In genomic region chr2:33886386-33887327, GRCm38 (mm10) we compare ENCODE assay signal across 7 mouse cellular contexts. TPM values are rescaled to one million over a fixed set of nuclear protein-coding genes. Genes with fewer than 3 reads are reported as not detected.
A peak's percentile ranks its signal among the peaks of the same experiment; 100 is the strongest.
DNase-seq lines count a peak whose midpoint lies in the region; ATAC-seq and TF ChIP-seq lines count a peak whose summit lies in the region.

No protein-coding gene starts in this region.

- H3K9me3 ChIP-seq in MEL (replicated peaks; ENCODE audit: insufficient read depth, low read length): no peaks in the 10 kb centered on the region
- H3K9me3 ChIP-seq in embryonic facial prominence, embryonic 14.5 days (ENCODE audit: control insufficient read depth, low read length): no peaks in the 10 kb centered on the region; the same call in 1 of the 2 replicates
- 0 out of 2 replicates have a peak, but pooled peaks cover 3% of the 10 kb centered on the region for H3K9me3 ChIP-seq in heart, embryonic 14.5 days (ENCODE audit: control insufficient read depth, low read length)

- H3K4me1 ChIP-seq in MEL (ENCODE audit: control insufficient read depth in 1 of 2, insufficient read depth in 2 of 2, low read length in 2 of 2): peaks cover 2 to 15% of the 10 kb centered on the region in 2 experiments; a peak in 3 of 4 replicates
- peaks cover 20% of the 10 kb centered on the region for H3K4me1 ChIP-seq in embryonic facial prominence, embryonic 14.5 days (ENCODE audit: control insufficient read depth, insufficient read depth, low read length)
- H3K4me1 ChIP-seq in heart, embryonic 14.5 days (ENCODE audit: control insufficient read depth in 2 of 2, insufficient read depth in 2 of 2, low read length in 2 of 2): peaks cover 8 to 14% of the 10 kb centered on the region in 2 experiments

- TF ChIP-seq CTCF in MEL (IDR thresholded peaks at IDR 0.05 in 2 of 3, conservative IDR thresholded peaks at IDR 0.05 in 1 of 3; ENCODE audit: control insufficient read depth in 1 of 3, insufficient read depth in 1 of 3, low read depth in 2 of 3, low read length in 3 of 3, poor library complexity in 1 of 3, severe bottlenecking in 1 of 3): no peak

- peak overlapping the region; percentile 94 for H3K4me2 ChIP-seq in embryonic facial prominence, embryonic 14.5 days (ENCODE audit: low read depth, low read length)
- peak overlapping the region; percentile 93 for H3K4me2 ChIP-seq in heart, embryonic 14.5 days (ENCODE audit: low read length)

- 0 out of 4 replicates have a peak, but pooled peaks of 1 of the 2 experiments have one; percentile 36 for TF ChIP-seq POLR2A in MEL (IDR thresholded peaks at IDR 0.05; ENCODE audit: control insufficient read depth in 1 of 2, insufficient read depth in 1 of 2, low read depth in 1 of 2, low read length in 2 of 2, poor library complexity in 1 of 2)

- peak; percentile 64 to 65 for TF ChIP-seq EP300 in MEL (IDR thresholded peaks at IDR 0.05; ENCODE audit: low read depth in 1 of 2, low read length in 2 of 2)

- H3K4me3 ChIP-seq in MEL (ENCODE audit: control insufficient read depth in 1 of 2, insufficient read depth in 1 of 2, low read depth in 2 of 2, low read length in 2 of 2): peak overlapping the region; percentile 77 to 99
- peak overlapping the region; percentile 82 for H3K4me3 ChIP-seq in embryonic facial prominence, embryonic 14.5 days (ENCODE audit: low read depth, low read length)
- peak overlapping the region; percentile 86 to 93 for H3K4me3 ChIP-seq in heart, embryonic 14.5 days (ENCODE audit: control insufficient read depth in 1 of 2, insufficient read depth in 1 of 2, low read depth in 1 of 2, low read length in 2 of 2)

- peaks cover 0 to 10% of the 10 kb centered on the region in 2 experiments; a peak in 2 of 4 replicates for H3K36me3 ChIP-seq in MEL (ENCODE audit: control insufficient read depth in 1 of 2, insufficient read depth in 2 of 2, low read length in 2 of 2)
- H3K36me3 ChIP-seq in embryonic facial prominence, embryonic 14.5 days (ENCODE audit: control insufficient read depth, insufficient read depth, low read length): 0 out of 2 replicates have a peak, but pooled peaks cover 4% of the 10 kb centered on the region
- H3K36me3 ChIP-seq in heart, embryonic 14.5 days (ENCODE audit: control insufficient read depth, insufficient read depth, low read length): no peaks in the 10 kb centered on the region

- 3% methylated on average over 16 of the region's 51 CpGs for WGBS in embryonic facial prominence, embryonic 14.5 days
- WGBS in heart, embryonic 14.5 days: 2% methylated on average over 33 of the region's 51 CpGs

- peak; percentile 54 for DNase-seq in MEL (ENCODE audit: low read depth, low spot score)
- DNase-seq in adrenal gland, postnatal 36 days: peak; percentile 9 to 37
- DNase-seq in embryonic facial prominence, embryonic 14.5 days (ENCODE audit: low spot score): peak; percentile 68
- DNase-seq in layer of hippocampus, postnatal 10 days (ENCODE audit: low spot score in 2 of 2): peak; percentile 59 to 66
- peak; percentile 32 for DNase-seq in right cerebral cortex, postnatal 14 days

- H3K27me3 ChIP-seq in MEL (ENCODE audit: control insufficient read depth in 1 of 2, insufficient read depth in 2 of 2, low read length in 2 of 2): no peaks in the 10 kb centered on the region
- no peaks in the 10 kb centered on the region for H3K27me3 ChIP-seq in embryonic facial prominence, embryonic 14.5 days (replicated peaks; ENCODE audit: control insufficient read depth, insufficient read depth, low read length)
- H3K27me3 ChIP-seq in heart, embryonic 14.5 days (ENCODE audit: control insufficient read depth, insufficient read depth, low read length): no peaks in the 10 kb centered on the region

- no peak for TF ChIP-seq RAD21 in MEL (IDR thresholded peaks at IDR 0.05; ENCODE audit: low read depth, low read length)

- peaks cover 11% of the 10 kb centered on the region for H3K79me2 ChIP-seq in MEL (ENCODE audit: control insufficient read depth, insufficient read depth, low read length, poor library complexity)

- peak; percentile 62 for ATAC-seq in embryonic facial prominence, embryonic 14.5 days (ENCODE audit: low read depth)
- ATAC-seq in heart, embryonic 14.5 days (ENCODE audit: insufficient number of reproducible peaks, insufficient read depth, low FRiP score, low read depth): peak; percentile 69
- peak; percentile 35 for ATAC-seq in megakaryocyte, adult 5-6 weeks (ENCODE audit: poor library complexity, severe bottlenecking)

- H3K27ac ChIP-seq in MEL (ENCODE audit: control insufficient read depth, low read depth, low read length): peak overlapping the region; percentile 52
- H3K27ac ChIP-seq in embryonic facial prominence, embryonic 14.5 days (replicated peaks; ENCODE audit: low read depth, low read length): peak overlapping the region; percentile 91
- peak overlapping the region; percentile 17 to 75; a peak in 3 of 4 replicates for H3K27ac ChIP-seq in heart, embryonic 14.5 days (replicated peaks in 1 of 2; ENCODE audit: control insufficient read depth in 1 of 2, insufficient read depth in 1 of 2, low read depth in 2 of 2, low read length in 2 of 2)

- H3K9ac ChIP-seq in MEL (ENCODE audit: control insufficient read depth, low read depth, low read length, poor library complexity, severe bottlenecking): peak overlapping the region; percentile 92
- H3K9ac ChIP-seq in embryonic facial prominence, embryonic 14.5 days (ENCODE audit: low read depth, low read length): peak overlapping the region; percentile 98
- peak overlapping the region; percentile 96 for H3K9ac ChIP-seq in heart, embryonic 14.5 days (ENCODE audit: low read length)

TF ChIP-seq in MEL, 35 proteins besides CTCF, POLR2A, EP300 and RAD21:
- TF ChIP-seq GATA1 (IDR thresholded peaks at IDR 0.05; ENCODE audit: low read depth, low read length) (peak; percentile 91), UBTF (IDR thresholded peaks at IDR 0.05; ENCODE audit: borderline replicate concordance, insufficient read depth, low read depth, low read length) (peak; percentile 90; the same call in 1 of the 2 replicates), ETS1 (IDR thresholded peaks at IDR 0.05; ENCODE audit: low read depth, low read length) (peak; percentile 91), NELFE (IDR thresholded peaks at IDR 0.05; ENCODE audit: low read depth, low read length) (no peak; the same call in none of the 2 replicates), MXI1 (IDR thresholded peaks at IDR 0.05; ENCODE audit: low read depth, low read length) (peak; percentile 60), BHLHE40 (IDR thresholded peaks at IDR 0.05; ENCODE audit: borderline replicate concordance, low read depth, low read length) (peak; percentile 29; the same call in 1 of the 2 replicates), TCF12 (IDR thresholded peaks at IDR 0.05; ENCODE audit: low read depth, low read length) (peak; percentile 79), MAX (IDR thresholded peaks at IDR 0.05; ENCODE audit: low read length) (no peak), USF1 (IDR thresholded peaks at IDR 0.05; ENCODE audit: low read depth, low read length) (peak; percentile 74)

RNA-seq across cellular contexts. Expression of gene Mvb12b, which starts 1.1 kb away (rescaled TPM):
- total RNA-seq in MEL (2012; rRNA removed): 19.6 and 22.8 TPM in 2 replicates
- 10 to 100 TPM in 1 of 2 experiments, not detected in 1; 23.3 TPM for polyA plus RNA-seq in MEL (2012; ENCODE audit: insufficient read depth in 1 of 2, insufficient read length in 2 of 2, low read depth in 1 of 2, low replicate concordance in 2 of 2, missing spikeins in 1 of 2)
- 10 to 100 TPM; 19.7 to 22.7 TPM for total RNA-seq in adrenal gland, postnatal 36 days (2021)
- 14.1 and 16.3 TPM in 2 replicates for polyA plus RNA-seq in embryonic facial prominence, embryonic 14.5 days (2014; fragmentation: Nextera tagmentation; extraction: Ambion mirVana)
- polyA plus RNA-seq in heart, embryonic 14.5 days (2014; fragmentation: Nextera tagmentation; extraction: Ambion mirVana): 10.4 TPM in 2 replicates
- total RNA-seq in layer of hippocampus, postnatal 10 days (2021): 100 to 1,000 TPM; 114 to 115 TPM
- 22.2 and 23.9 TPM in 2 replicates for total RNA-seq in megakaryocyte, adult 5-6 weeks (2015)
- 9.5 and 10.1 TPM in 2 replicates for total RNA-seq in megakaryocyte, adult 5-6 weeks (2017)

Comparison
In these comparisons a context has a peak if more than half of its experiments do, and no peak if none do; other contexts are left out.
1. Peak in every context shown above with its lines: DNase-seq, ATAC-seq, H3K4me3 ChIP-seq and H3K27ac ChIP-seq.